Mouse (Mus musculus) CH12.LX (cell line): ENCODE measurements around the gene Eya4.

Source experiments
- CHD2 ChIP-seq: IDR thresholded peaks from 2 replicates; pipeline ENCODE4 v1.6.1; 2011; ENCODE audit warnings: low read length, improper control_type of control experiment
- CTCF ChIP-seq, 2 experiments: IDR thresholded peaks in 1 of 2; conservative IDR thresholded peaks in 1 of 2; 2 replicates each; pipeline ENCODE4 v1.5.1; 2011 to 2012; ENCODE audit warnings: low read depth in 2 of 2, low read length in 2 of 2, improper control_type of control experiment in 1 of 2, inconsistent platforms in 1 of 2, mild to moderate bottlenecking in 1 of 2, moderate library complexity in 1 of 2
- EP300 ChIP-seq: IDR thresholded peaks from 2 replicates; pipeline ENCODE4 v1.6.1; 2011; ENCODE audit warnings: low read length, improper control_type of control experiment
- IRF4 ChIP-seq: IDR thresholded peaks from 2 replicates; pipeline ENCODE4 v1.6.1; 2014; ENCODE audit warnings: low read depth, mild to moderate bottlenecking, inconsistent platforms, low read length, improper control_type of control experiment
- JUN ChIP-seq: IDR thresholded peaks from 2 replicates; pipeline ENCODE4 v1.6.1; 2011; ENCODE audit warnings: low read depth, mild to moderate bottlenecking, low read length, improper control_type of control experiment, moderate library complexity; ENCODE audit not compliant: insufficient read depth
- JUND ChIP-seq: conservative IDR thresholded peaks from 2 replicates; pipeline ENCODE4 v1.6.1; 2011; ENCODE audit warnings: low read depth, low read length, improper control_type of control experiment
- MAFK ChIP-seq: IDR thresholded peaks from 2 replicates; pipeline ENCODE4 v1.6.1; 2011; ENCODE audit warnings: low read length, improper control_type of control experiment; ENCODE audit not compliant: insufficient replicate concordance
- MAZ ChIP-seq: IDR thresholded peaks from 2 replicates; pipeline ENCODE4 v1.6.1; 2012; ENCODE audit warnings: low read depth, mild to moderate bottlenecking, inconsistent platforms, low read length, improper control_type of control experiment, moderate library complexity
- POLR2AphosphoS2 ChIP-seq: IDR thresholded peaks from 2 replicates; pipeline ENCODE4 v1.6.1; 2011; ENCODE audit warnings: low read depth, low read length, improper control_type of control experiment
- RAD21 ChIP-seq: IDR thresholded peaks from 2 replicates; pipeline ENCODE4 v1.6.1; 2011; ENCODE audit warnings: low read depth, mild to moderate bottlenecking, low read length, improper control_type of control experiment, moderate library complexity
- SIN3A ChIP-seq: IDR thresholded peaks from 2 replicates; pipeline ENCODE4 v1.6.1; 2012; ENCODE audit warnings: low read length, improper control_type of control experiment, inconsistent platforms
- ZKSCAN1 ChIP-seq: IDR thresholded peaks from 2 replicates; pipeline ENCODE4 v1.6.1; 2012; ENCODE audit warnings: low read depth, inconsistent platforms, low read length, improper control_type of control experiment, borderline replicate concordance

- TF ChIP-seq CTCF (conservative IDR thresholded peaks at IDR 0.05 in 1 of 2, IDR thresholded peaks at IDR 0.05 in 1 of 2; ENCODE audit: low read depth in 2 of 2, low read length in 2 of 2) (no peak), JUN (no peak), MAFK (no peak), POLR2AphosphoS2 (no peak), JUND (no peak), EP300 (no peak), IRF4 (no peak), MAZ (no peak), ZKSCAN1 (no peak), SIN3A (no peak), RAD21 (no peak), CHD2 (no peak)
These were observed 155.2 kb downstream of the Eya4 start for GRCm38 (mm10) chr10:23195337-23195736.
